Mouse (Mus musculus) heart, postnatal 36 days (tissue): ENCODE results near the gene Znrf2. TPM values are rescaled to one million over a fixed set of nuclear protein-coding genes. Genes with fewer than 3 reads are reported as not detected.

ENCODE experiments used
- DNase-seq, 2 experiments: peaks; one replicate each; pipeline ENCODE4 v3.0.0; 2021 to 2022
- intact Hi-C: fragments of 180-260 bp; cut with DNase I; formaldehyde crosslinking; loops from one replicate; pipeline ENCODE4 v1.15.1; 2025
- total RNA-seq, 2 experiments: library from RNA; stranded (reverse); gene quantifications; 2 replicates each; pipeline ENCODE4 v1.2.3; 2021

Gene Znrf2
- total RNA-seq, 2 experiments from 2014 or later = 16.1 to 18.1 TPM

DNA sequence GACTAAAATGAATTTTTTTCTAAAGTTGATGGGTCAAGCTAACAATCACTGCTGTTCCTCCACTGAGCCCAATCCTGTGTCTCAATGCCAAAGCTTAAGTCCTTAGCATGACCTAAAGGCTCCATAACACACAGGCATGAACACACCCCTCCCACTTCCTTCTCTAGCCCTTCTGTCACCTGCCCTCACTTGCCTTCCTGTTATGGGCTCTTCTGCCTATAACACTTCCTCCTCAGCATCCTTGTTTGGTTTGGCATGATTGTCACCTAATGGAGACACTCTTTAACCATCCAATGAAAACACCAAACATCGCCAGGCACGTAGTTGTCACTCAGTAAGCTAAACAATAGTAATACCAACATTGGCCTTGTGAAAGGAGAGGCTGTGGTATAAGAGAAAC, 85.8 kb downstream of the Znrf2 start:
- no peak for DNase-seq
- intact Hi-C loops = loop anchor here (5.0 kb wide), 1 partner anchor 85 kb away; the partner anchor contains the start of gene Znrf2

DNA sequence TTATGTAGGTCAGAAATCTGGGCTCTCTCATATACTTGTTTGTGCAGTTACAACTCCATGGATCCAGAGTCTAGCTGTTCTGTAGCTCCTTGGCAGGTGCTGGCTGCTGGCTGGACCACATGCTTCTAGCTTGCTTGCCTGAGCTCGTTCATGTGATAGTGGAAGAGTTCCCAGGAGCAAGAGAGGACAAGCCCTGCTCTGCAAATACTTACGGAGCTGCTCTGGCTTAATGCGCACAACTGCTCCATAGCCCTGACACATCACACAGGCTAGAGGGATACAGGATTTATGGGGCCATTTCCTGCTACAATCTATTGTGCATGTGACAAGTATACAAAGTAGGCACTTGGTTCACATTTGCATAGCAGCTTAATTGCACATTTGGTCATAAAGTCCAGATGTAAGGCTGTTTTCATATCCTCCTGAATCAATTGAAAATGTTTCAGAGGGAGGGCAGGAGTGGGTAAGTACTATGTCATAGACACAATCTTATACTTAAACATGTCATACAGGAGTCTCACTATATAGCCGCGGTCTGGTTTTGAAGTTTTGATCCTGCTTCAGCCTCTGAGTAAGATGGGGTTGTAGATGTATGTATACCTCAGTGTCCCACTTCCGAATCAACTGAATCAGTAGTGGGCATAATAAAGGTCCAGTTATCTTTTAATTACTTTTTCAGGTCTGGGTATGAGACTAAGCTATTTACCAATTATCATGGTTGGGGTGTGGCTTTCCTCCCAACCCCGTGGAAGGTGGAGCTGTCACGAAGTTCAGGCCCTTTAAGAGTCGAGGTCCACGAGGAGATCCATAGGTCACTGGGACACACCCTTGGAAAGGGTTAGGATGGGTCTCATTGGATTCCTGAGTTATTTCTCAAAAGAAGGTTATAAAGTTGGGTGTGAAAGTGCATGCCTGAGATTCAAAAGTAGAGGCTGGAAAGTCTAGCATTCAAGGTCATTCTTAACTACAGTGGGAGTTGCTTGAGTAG, 89.6 kb downstream of the Znrf2 start:
- peak in 1 of 2 experiments; percentile 21 for DNase-seq
- intact Hi-C loops = no loop called here

DNA sequence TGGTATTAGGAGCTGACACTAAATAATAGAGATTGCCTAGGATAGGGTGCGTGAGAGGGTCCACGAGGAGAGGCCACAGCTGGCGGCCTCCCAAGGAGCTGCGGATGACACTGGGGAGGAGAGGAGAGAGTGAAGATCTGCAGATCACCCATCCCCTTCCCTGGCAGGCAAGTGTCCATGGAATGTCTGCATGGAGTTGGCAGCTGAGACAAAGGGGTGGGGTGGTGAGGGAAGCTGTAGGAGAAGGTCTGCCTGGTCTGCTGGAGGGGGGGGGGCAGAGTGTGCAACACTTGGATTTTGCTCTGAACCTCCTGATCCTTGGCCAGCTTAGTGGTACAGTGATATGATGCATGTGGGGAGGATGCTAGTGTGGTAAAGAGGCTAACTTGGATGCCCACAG, 98.3 kb downstream of the Znrf2 start:
- intact Hi-C loops = loop anchor here (5.0 kb wide), 2 partner anchors 103 to 208 kb away; no protein-coding TSS in a partner anchor
- DNase-seq = no peak

DNA sequence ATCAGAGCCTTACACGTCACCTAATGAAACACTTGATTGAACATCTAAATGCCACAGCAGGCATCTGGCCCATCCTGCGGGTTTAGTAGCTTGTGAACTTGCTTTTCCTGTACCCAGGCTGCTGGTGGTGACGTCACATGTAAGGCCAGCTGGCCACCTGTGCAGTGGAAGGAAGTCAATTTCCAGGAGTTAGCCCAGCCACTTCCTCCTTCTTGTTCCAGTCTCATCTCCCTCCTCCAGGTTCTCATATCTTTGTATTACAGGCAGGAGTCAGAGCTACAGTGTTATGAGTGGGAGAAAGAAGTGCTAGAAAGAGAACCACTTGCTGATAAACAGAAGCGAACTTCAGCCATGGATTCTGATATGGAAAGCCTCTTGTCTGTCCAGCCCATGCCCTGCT, 99.4 kb downstream of the Znrf2 start:
- no peak for DNase-seq
- intact Hi-C loops = loop anchor here (2.0 to 5.0 kb wide), 4 partner anchors 57 to 251 kb away; partner anchors contain the start of gene Nod1

DNA sequence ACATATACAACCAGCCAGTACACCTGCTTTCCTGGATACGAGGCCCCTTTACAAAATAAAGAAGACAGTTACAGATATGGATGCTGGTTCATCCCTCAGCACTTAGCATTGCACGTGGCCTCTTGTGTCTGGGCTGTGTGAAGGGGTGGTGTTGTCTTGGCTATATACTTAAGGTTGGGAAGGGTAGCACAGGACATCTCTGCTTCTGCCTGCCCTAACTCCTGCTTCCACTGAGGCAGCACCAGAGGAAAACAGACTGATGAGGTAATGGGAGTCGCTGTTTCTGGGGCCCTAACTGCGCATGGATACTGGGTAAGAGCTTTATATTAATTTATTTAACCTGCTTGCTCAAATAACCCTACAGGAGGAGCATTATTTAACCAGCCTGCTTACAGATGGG, 100.2 kb downstream of the Znrf2 start:
- no peak for DNase-seq
- intact Hi-C loops = loop anchor here (1.0 to 5.0 kb wide), 6 partner anchors 56 to 250 kb away; partner anchors contain the start of genes Ggct and Nod1

DNA sequence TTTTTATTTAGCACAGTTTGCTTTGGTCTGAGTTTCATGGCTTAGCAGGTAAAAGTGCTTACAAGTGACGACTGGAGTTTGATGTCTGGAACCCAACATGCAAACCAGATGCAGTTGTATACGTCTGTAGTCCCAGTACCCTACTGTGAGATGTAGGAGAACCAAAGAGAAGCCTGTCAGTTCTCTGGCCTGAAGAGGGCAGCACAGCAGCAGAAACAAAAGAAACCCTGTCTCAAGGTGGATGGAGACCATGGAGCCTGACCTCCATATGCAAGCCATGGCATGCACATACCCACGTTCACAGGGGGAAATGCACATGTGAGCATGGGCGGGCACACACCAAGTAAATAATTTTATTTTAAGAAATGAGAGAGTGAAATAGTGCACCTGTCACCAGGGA, 100.8 kb downstream of the Znrf2 start:
- intact Hi-C loops = loop anchor here (1.0 to 5.0 kb wide), 6 partner anchors 55 to 249 kb away; partner anchors contain the start of genes Ggct and Nod1
- peak; percentile 73 to 76 for DNase-seq

DNA sequence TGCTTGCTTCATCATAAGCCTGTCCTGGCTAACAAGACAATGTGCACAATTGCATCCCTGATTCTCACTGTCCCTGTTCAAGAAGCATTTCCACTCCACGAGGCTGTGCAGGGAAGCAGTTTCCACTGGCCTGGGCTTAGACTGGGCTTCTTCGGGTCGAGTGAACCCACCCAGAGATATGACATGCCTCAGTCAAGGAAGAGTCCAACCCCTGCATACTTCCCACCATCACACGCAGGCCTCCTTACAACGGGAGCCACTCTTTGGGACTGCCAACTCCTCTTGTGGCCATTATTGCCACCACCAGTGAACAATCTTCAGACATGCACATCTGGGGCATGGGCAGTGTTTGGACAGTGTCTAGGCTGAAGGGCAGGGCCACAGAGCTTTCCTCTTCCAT, 101.8 kb downstream of the Znrf2 start:
- intact Hi-C loops = loop anchor here (5.0 kb wide), 2 partner anchors 106 to 211 kb away; no protein-coding TSS in a partner anchor
- no peak for DNase-seq

DNA sequence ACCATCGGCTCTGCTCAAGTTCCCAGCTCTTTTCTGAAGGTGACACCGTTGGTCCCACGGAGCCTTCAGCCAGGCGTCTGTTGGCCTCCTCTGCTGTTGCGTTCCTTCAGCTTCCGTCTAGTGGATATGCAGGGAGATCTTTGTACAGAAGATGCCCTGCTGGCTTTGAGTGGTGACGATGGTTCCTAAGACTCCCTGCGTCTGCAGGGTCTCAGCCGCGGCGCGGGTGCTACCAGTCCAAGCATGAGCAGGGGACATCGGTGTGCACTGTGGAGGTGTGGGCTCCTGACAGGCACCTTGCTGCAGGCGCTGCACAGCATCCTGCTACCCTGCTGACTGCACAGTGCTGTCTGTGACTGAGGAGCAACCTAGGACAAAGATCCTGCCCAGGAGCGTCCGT, 107.8 kb downstream of the Znrf2 start:
- DNase-seq = no peak
- intact Hi-C loops = no loop called here

DNA sequence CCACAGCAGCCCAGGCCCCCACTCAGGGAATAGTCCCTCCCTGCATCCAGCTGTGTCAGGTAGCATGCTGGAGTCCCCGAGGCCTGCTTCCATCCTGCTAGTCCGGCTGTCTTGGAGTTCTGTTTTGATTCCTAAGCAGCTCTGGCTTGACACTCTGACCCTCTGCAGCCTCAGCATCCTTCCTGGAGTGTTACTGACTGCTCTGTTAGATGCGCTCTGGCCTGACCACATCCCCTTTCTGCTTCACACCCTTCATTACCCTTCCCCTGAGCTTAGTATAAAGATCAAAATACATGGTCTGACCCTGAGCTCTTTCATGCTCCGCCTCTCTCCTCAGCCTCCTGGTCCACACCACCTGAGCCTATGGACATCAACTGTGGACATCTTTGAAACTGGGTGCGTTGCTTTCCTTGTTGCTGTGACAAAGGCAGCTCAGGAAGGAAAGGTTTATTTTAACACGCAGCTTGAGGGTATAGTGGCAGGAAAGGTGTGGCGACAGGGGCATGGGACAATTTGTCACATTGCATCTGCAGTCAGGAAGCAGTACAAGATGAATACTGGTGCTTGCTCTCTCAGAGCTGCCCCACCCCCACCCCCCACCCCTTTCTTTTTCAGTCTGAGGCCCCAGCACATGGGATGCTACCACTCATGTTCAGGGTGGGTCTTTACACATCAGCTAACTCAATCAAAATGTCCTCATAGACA, 109.2 kb downstream of the Znrf2 start:
- DNase-seq = no peak
- intact Hi-C loops = no loop called here

DNA sequence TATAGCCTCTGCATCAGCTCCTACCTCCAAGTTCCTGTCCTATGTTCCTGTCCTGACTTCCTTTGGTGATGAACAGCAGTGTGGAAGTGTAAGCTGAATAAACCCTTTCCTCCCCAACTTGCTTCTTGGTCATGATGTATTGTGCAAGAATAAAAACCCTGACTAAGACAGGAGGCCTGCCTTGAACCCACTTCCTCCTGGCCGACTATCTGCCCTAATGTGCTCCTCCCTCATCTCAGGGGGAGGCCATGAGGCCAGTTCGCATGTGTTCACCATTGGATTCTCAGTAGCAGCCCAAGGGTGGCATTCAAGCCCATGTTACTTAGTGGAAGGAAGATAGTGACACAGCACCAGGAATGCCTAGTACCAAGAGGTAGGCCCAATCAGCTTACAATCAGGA, 110.2 kb downstream of the Znrf2 start:
- no peak for DNase-seq
- intact Hi-C loops = no loop called here

DNA sequence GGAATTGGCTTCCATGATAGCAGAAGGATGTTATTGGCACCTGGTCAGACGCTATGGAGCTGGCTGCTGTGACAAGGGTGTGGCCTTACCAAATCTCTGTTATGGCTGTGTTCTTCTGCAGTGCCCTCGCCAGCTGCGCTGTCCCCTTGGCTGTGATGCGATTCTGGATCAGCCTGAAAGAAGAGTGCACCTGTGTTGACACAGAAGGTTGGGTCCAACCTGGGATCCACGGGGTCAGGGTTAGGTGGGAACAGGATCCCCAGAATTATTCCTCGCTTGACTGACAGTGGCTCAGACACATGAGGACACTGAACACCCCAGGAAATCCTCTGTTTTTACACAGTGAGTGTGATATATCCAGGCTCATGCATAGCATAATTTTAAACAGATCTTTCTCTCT, 111.2 kb downstream of the Znrf2 start:
- intact Hi-C loops = no loop called here
- no peak for DNase-seq

DNA sequence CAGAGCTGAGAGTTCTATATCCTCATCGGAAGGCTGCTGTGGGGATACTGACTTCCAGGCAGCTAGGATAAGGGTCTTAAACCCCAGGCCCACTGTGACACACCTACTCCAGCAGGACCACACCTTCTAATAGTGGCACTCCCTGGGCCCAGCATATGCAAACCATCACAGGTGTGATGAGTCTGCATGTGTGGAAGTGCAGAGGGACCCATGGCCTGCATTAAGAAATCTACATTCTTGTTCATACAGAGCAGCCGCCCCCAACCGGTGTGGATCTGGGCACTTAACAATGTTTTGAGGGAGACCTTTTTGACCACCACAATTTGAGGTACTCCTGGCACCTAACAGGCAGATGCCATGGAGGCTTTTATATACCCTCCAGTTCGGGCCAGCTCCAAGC, 114.9 kb downstream of the Znrf2 start:
- intact Hi-C loops = loop anchor here (5.0 kb wide), 1 partner anchor 61 kb away; the partner anchor contains the start of gene Ggct
- DNase-seq = peak in 1 of 2 experiments; percentile 0

DNA sequence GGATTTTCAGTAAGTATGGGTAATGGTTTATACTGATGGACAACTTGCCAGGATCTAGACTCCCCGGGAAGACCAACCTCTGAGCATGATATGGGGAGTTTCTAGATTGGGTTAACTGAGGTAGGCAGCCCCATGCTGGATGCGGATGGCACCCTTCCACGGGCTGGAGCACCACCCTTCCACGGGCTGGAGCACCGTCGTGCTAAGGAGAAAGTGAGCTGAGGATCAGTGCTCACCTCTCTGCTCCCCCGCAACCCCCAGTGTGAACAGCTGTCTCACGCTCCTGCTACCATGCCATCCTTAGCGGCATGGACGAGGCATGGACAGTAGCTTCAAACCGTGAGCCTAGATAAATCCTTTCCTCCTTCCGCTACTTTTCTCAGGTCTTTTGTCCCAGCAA, 115.8 kb downstream of the Znrf2 start:
- intact Hi-C loops = loop anchor here (5.0 kb wide), 1 partner anchor 60 kb away; the partner anchor contains the start of gene Ggct

DNA sequence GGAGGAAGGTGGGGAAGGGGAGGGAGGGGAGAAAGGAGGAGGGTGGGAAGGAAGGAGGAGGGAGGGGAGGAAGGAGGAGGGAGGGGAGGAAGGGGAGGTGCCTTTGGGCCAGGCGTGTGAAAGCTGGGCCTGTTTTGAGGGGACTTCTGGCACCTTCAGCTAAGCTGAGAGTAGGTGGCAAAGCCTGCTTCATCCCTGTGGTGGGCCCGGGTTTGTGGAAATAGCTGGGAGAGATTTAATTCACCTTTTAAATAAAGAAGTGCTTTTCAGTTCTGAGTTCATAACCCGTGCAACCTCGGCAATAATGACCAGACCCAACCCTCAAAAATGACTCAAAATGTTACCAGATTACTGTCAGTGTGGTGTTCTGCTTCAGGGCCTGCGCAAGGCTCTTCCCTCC, 116.5 kb downstream of the Znrf2 start:
- intact Hi-C loops = loop anchor here (5.0 kb wide), 1 partner anchor 59 kb away; the partner anchor contains the start of gene Ggct
- DNase-seq = peak in 1 of 2 experiments; percentile 2

More for the DNA sequence above, 115.8 kb downstream of the Znrf2 start:
- peak in 1 of 2 experiments; percentile 0 for DNase-seq

DNA sequence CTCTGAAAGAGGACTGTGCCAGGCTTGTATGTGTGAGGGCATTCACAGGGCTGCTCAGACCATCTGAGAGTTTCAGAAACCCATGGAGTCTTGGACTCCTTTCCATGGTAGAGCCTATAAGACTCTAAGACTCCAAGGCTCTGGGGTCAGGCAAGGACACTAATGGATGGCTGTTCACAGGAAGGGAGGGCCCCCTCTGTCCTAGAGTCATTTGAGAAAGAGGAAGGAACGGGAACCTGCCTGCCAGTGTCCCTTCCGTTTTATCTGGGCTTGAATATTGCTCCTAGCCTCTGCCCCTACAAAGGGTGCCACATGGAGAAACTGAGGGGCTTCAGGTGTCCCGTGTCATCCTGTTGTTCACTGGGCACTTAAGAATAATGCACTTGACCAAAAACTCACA, 117.2 kb downstream of the Znrf2 start:
- intact Hi-C loops = loop anchor here (5.0 kb wide), 1 partner anchor 58 kb away; the partner anchor contains the start of gene Ggct
- DNase-seq = peak in 1 of 2 experiments; percentile 27

DNA sequence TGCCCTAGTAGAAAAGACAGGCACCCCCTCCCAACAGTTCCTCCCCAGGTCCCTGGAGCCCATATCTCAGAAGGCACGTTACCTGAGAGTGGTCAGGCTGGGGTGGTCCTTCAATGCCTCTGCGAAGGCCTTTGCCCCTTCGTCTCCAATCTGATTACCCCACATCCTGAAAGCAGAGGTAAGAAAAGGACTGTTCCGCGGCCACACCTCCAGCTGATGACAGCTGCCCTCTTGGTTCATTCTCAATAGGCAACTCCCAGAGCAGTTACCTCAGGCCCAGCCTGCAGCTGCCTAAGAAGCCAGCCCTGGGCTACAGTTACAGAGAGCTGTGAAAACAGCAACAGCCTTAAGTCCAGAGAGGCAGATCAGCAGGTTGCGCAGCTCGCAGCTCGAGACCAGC, 117.6 kb downstream of the Znrf2 start:
- peak in 1 of 2 experiments; percentile 13 for DNase-seq
- intact Hi-C loops = loop anchor here (5.0 kb wide), 1 partner anchor 58 kb away; the partner anchor contains the start of gene Ggct

DNA sequence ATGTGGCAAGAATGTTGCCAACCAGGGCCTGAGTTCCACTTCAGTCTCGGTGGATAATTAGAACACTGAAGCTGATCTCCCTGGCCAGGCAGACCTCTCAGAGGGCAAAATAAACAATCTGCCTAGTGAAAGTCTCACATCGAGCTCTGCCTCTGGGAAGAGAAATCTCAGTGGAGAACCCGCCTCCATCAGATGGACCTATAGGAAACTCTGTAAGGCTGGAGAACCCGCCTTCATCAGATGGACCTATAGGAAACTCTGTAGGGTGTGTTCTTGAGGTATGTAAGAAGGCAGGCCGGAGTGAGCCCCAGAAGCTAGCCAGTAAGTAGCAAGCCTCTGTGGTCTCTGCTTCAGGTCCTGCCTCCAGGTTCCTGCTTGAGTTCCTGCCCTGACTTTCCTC, 118.2 kb downstream of the Znrf2 start:
- DNase-seq = peak in 1 of 2 experiments; percentile 1
- intact Hi-C loops = loop anchor here (5.0 kb wide), 1 partner anchor 57 kb away; the partner anchor contains the start of gene Ggct

DNA sequence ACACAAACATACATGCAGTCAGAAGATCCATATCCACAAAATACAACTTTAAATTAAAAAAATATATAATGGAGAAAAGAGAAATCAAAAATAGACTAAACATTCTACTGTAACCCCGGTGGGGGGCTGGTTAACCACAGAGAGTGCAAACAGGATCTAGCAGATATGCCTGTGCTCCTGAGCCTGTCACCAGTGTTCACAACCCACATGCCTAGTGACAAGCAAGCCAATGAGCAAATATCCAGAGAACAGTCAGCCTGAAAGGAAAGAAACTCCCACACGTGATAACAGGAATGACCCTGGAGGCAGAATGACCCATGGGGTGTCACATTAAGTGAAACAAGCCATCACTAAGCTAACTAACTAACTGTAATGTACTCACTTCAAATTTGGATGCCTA, 119.8 kb downstream of the Znrf2 start:
- DNase-seq = no peak
- intact Hi-C loops = no loop called here

DNA sequence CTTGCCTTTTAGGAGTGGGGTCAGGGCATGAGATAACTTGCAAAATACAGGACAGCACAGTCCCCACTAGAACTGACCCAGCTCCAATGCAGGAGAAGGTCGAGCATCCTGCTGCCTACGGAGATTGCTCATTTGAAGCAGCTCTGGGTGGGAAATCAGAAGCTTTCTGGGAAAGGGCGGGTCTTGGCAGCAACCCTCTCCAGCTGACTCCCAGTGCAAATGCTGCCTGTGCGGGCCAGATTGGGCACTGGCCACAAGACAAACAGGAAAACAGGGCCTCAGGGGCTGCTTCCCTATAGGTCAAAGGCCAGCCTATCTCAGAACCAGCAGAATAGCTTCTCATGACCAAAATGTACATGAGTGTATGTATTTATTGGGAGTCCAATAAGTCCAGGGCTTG, 122.9 kb downstream of the Znrf2 start:
- DNase-seq = peak; percentile 74 to 75
- intact Hi-C loops = loop anchor here (2.0 kb wide), 1 partner anchor 33 kb away; the partner anchor contains the start of gene Nod1

DNA sequence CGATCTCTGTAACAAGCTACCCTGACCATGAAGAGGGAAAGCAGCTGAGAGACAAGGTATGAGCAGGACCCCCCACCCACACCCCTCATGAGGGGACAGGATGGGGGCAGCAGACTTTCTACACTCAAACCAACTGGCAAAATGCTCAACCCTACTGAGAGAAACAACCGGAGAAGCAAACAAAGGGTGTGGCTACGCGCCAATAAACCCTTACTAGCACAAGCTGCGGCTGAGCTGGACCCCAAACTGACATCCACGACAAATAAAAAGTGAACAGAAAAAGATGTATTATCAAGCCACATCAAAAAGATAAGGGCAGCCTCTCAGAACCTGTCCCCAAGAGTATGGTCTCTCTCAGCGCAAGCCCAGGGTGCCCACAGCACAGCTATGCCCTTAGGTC, 123.4 kb downstream of the Znrf2 start:
- intact Hi-C loops = loop anchor here (2.0 kb wide), 1 partner anchor 33 kb away; the partner anchor contains the start of gene Nod1
- no peak for DNase-seq
